Mouse (Mus musculus): ENCODE measurements at regions not wholly inside any gene's neighbourhood (a gene's known extent, or its start where the extent isn't known, plus 50 kb on each side); places are given as distances from the start of the nearest gene placed in this dataset.

- no peak for DNase-seq (ENCODE audit: low spot score in 2 of 2)
Observed at GRCm38 (mm10) chr2:12815339-12815738, 108.5 kb upstream of the Pter start.

- DNase-seq (ENCODE audit: low spot score in 2 of 2) = no peak
Observed at GRCm38 (mm10) chr2:12825902-12826301, 97.9 kb upstream of the Pter start.

DNA sequence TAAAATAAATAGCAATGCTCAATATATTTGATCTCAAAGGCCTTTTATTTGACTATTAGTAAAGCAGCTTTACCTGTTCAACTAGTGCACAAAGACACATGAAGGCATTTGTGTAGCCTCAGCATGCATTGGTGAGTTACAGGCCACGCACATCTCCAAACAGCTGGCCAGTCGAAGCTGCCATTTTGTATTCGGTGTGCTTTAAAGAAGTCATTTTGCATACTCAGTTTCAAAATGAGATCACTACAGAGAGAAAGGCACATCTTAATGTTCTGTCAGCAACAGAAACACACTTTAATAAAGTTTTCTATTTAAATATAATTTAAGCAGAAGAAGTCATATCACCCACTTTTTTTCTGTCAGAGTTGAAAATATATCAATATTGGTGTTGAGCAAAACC, 90.3 kb upstream of the Pter start:
- DNase-seq (ENCODE audit: low spot score in 2 of 2) = no peak

GRCm38 (mm10) chr2:12866543-12866942, 57.3 kb upstream of the Pter start:
- DNase-seq (ENCODE audit: low spot score in 2 of 2) = no peak

GRCm38 (mm10) chr2:12868772-12869171, 55.1 kb upstream of the Pter start:
- no peak for DNase-seq (ENCODE audit: low spot score in 2 of 2)

All from cerebellum, postnatal 4 days (tissue).